18 mouse cellular contexts compared by ENCODE assay signal in genomic region chr1:170751797-170752196, GRCm38 (mm10).
"Had no signal": no experiment of that assay in that cellular context is flagged by ENCODE, and none has a peak within 500 bp of the region (broad histone marks: within the 10 kb centered on the region; RNA-seq: fewer than 3 reads in every experiment).

No protein-coding gene starts in this region.

- H3K4me1 ChIP-seq: midbrain, embryonic 12.5 days; neural tube, embryonic 13.5 days; neural tube, embryonic 15.5 days; stomach, embryonic 15.5 days had no signal

- H3K27me3 ChIP-seq: midbrain, embryonic 12.5 days; neural tube, embryonic 13.5 days; neural tube, embryonic 15.5 days; stomach, embryonic 15.5 days had no signal

- H3K27ac ChIP-seq: liver, embryonic 14.5 days; midbrain, embryonic 10.5 days; midbrain, embryonic 12.5 days; neural tube, embryonic 13.5 days; neural tube, embryonic 15.5 days; stomach, embryonic 15.5 days; stomach, postnatal 0 days had no signal

- H3K9ac ChIP-seq: liver, embryonic 14.5 days; lung, embryonic 14.5 days; midbrain, embryonic 12.5 days; neural tube, embryonic 13.5 days; neural tube, embryonic 15.5 days; stomach, embryonic 15.5 days had no signal

- ATAC-seq: midbrain, embryonic 16.5 days had no signal

- H3K9me3 ChIP-seq: midbrain, embryonic 10.5 days; midbrain, embryonic 12.5 days; neural tube, embryonic 13.5 days; neural tube, embryonic 15.5 days; stomach, embryonic 15.5 days had no signal

- DNase-seq: lung, adult 18-20 months; lung, embryonic 14.5 days; lung, postnatal 10 days; lung, postnatal 4 days; midbrain, embryonic 14.5 days; right cerebral cortex, postnatal 14 days; thymus, adult 18-20 months; thymus, postnatal 14 days; thymus, postnatal 36 days had no signal

- H3K4me3 ChIP-seq: midbrain, embryonic 10.5 days; midbrain, embryonic 12.5 days; myocyte; neural tube, embryonic 13.5 days; neural tube, embryonic 15.5 days; stomach, embryonic 15.5 days had no signal

- H3K36me3 ChIP-seq: midbrain, embryonic 10.5 days; midbrain, embryonic 12.5 days; neural tube, embryonic 13.5 days; neural tube, embryonic 15.5 days; stomach, embryonic 15.5 days had no signal

- H3K4me2 ChIP-seq: lung, embryonic 14.5 days; midbrain, embryonic 12.5 days; neural tube, embryonic 13.5 days; neural tube, embryonic 15.5 days; stomach, embryonic 15.5 days had no signal
